Mouse (Mus musculus) embryonic facial prominence, embryonic 11.5 days (tissue): ENCODE data around the gene Bcl2a1c. TPM values are rescaled to one million over a fixed set of nuclear protein-coding genes. Genes with fewer than 3 reads are reported as not detected.
"Not testable (repeated sequence)": the region's sequence is repeated elsewhere in the genome, so short reads cannot be mapped to it uniquely, and the experiment has no call there.

Experiments used
- ATAC-seq: fragments of 200-750 bp; cut with Nextera tagmentation; replicated peaks from 2 replicates; pipeline ENCODE4 v1.8.0; 2017; ENCODE audit warnings: low read depth; ENCODE audit not compliant: insufficient number of reproducible peaks, low FRiP score, low TSS enrichment
- DNase-seq: peaks from one replicate; pipeline ENCODE4 v3.0.0-alpha.2; 2015; ENCODE audit warnings: low spot score
- H3K27ac ChIP-seq: fragments of 300-500 bp; sonication (generic); replicated peaks from 2 replicates; pipeline ENCODE4 v1.5.1; 2014; ENCODE audit warnings: mild to moderate bottlenecking, low read depth, low read length, control low read depth
- H3K27me3 ChIP-seq: fragments of 300-500 bp; sonication (generic); 2 replicates; pipeline ENCODE4 v1.6.1; 2014; ENCODE audit warnings: mild to moderate bottlenecking, low read length, moderate library complexity, mixed read lengths; ENCODE audit not compliant: control insufficient read depth, insufficient read depth
- H3K36me3 ChIP-seq: fragments of 300-500 bp; sonication (generic); replicated peaks from 2 replicates; pipeline ENCODE4 v1.6.1; 2014; ENCODE audit warnings: low read depth, mild to moderate bottlenecking, low read length, moderate library complexity, mixed read lengths; ENCODE audit not compliant: control insufficient read depth, insufficient read depth
- H3K4me1 ChIP-seq: fragments of 300-500 bp; sonication (generic); 2 replicates; pipeline ENCODE4 v1.6.1; 2014; ENCODE audit warnings: low read length, mixed read lengths; ENCODE audit not compliant: control insufficient read depth, insufficient read depth
- H3K4me2 ChIP-seq: fragments of 300-500 bp; sonication (generic); 2 replicates; pipeline ENCODE4 v1.6.1; 2014; ENCODE audit warnings: low read depth, mild to moderate bottlenecking, control low read depth, low read length, moderate library complexity
- H3K4me3 ChIP-seq: fragments of 300-500 bp; sonication (generic); 2 replicates; pipeline ENCODE4 v1.5.1; 2014; ENCODE audit warnings: low read depth, low read length, control low read depth
- H3K9ac ChIP-seq: fragments of 300-500 bp; sonication (generic); replicated peaks from 2 replicates; pipeline ENCODE4 v1.6.1; 2014; ENCODE audit warnings: mild to moderate bottlenecking, control low read depth, low read length
- H3K9me3 ChIP-seq: fragments of 300-500 bp; sonication (generic); replicated peaks from 2 replicates; pipeline ENCODE4 v1.6.1; 2016; ENCODE audit warnings: mild to moderate bottlenecking, low read length, inconsistent platforms, mixed read lengths; ENCODE audit not compliant: control insufficient read depth
- WGBS: fragments of 180-500 bp; shearing (Covaris S2); extraction: QIAGEN DNeasy Blood & Tissue Kit; methylation state at CpG from one replicate; pipeline ENCODE4 v1.1.7; 2014; 5-methylcytosine and 5-hydroxymethylcytosine counted together
- polyA plus RNA-seq: library from polyadenylated mRNA; unstranded; fragments of >200 nt; fragmentation: Nextera tagmentation; extraction: Ambion mirVana; gene quantifications from 2 replicates; pipeline ENCODE4 v1.2.1, GENCODE M21; 2014

The Bcl2a1c gene
- not detected in 2 replicates for polyA plus RNA-seq

- H3K9ac ChIP-seq, H3K36me3 ChIP-seq, H3K4me1 ChIP-seq, H3K4me3 ChIP-seq, H3K9me3 ChIP-seq, DNase-seq, H3K4me2 ChIP-seq, ATAC-seq, H3K27me3 ChIP-seq, H3K27ac ChIP-seq: not testable (repeated sequence)
- WGBS, result 80% methylated on average over 9 of the region's 9 CpGs
These were observed at the start of gene Bcl2a1c for GRCm38 (mm10) chr9:114329855-114330254. Bcl2a1c (plus strand) TSS chr9:114330135.

DNA sequence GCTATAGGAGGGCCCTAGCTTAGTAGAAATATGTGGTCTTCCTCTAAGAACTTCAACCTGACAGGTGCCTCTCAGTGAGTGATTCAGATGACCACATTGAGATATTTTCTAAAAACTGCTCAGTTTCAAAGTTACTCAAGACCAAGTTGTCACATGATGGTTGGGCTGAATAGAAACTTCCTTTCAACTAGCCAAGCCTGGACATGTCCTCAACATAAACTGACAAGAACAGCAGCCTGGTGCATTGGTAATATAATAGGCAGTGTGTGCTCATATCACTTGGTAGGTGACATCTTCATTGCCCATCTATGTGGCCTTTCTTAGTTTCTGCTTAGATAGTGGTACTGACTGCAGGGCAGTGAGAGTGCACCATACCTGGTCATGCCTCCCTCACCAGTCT, 24.0 kb upstream of the Bcl2a1c start:
- not testable (repeated sequence) for H3K4me1 ChIP-seq, H3K27ac ChIP-seq, H3K36me3 ChIP-seq, H3K27me3 ChIP-seq, H3K9me3 ChIP-seq, DNase-seq, H3K9ac ChIP-seq, ATAC-seq, H3K4me2 ChIP-seq, H3K4me3 ChIP-seq

DNA sequence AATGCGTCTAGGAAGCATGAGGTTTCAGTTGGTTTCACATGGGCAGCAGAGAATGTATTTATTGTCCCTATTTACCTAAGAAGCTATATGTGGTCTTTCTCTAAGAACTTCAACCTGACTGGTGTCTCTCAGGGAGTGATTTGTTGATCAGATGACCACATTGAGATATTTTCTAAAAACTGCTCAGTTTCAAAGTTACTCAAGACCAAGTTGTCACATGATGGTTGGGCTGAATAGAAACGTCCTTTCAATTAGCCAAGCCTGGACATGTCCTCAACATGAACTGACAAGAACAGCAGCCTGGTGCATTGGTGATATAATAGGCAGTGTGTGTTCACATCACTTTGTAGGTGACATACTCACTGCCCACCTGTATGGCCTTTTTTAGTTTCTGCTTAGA, 18.2 kb upstream of the Bcl2a1c start:
- not testable (repeated sequence) for H3K9ac ChIP-seq, H3K9me3 ChIP-seq, H3K27me3 ChIP-seq, H3K27ac ChIP-seq, H3K4me2 ChIP-seq, H3K4me3 ChIP-seq, H3K4me1 ChIP-seq, ATAC-seq, H3K36me3 ChIP-seq, DNase-seq
- WGBS, result 62% methylated on average over 2 of the region's 2 CpGs

- no peak overlapping the region for H3K27ac ChIP-seq
- no peak overlapping the region for H3K9ac ChIP-seq
- H3K4me2 ChIP-seq, result no peak overlapping the region
- H3K27me3 ChIP-seq, result no peaks in the 10 kb centered on the region
- WGBS, result 3% methylated on average over 2 of the region's 2 CpGs
- no peaks in the 10 kb centered on the region for H3K4me1 ChIP-seq
- ATAC-seq (no peak), DNase-seq (peak; percentile 73)
- no peaks in the 10 kb centered on the region for H3K9me3 ChIP-seq
- H3K4me3 ChIP-seq, result no peak overlapping the region
- no peaks in the 10 kb centered on the region for H3K36me3 ChIP-seq
These were observed 11.9 kb upstream of the Bcl2a1c start for GRCm38 (mm10) chr9:114318021-114318420.

DNA sequence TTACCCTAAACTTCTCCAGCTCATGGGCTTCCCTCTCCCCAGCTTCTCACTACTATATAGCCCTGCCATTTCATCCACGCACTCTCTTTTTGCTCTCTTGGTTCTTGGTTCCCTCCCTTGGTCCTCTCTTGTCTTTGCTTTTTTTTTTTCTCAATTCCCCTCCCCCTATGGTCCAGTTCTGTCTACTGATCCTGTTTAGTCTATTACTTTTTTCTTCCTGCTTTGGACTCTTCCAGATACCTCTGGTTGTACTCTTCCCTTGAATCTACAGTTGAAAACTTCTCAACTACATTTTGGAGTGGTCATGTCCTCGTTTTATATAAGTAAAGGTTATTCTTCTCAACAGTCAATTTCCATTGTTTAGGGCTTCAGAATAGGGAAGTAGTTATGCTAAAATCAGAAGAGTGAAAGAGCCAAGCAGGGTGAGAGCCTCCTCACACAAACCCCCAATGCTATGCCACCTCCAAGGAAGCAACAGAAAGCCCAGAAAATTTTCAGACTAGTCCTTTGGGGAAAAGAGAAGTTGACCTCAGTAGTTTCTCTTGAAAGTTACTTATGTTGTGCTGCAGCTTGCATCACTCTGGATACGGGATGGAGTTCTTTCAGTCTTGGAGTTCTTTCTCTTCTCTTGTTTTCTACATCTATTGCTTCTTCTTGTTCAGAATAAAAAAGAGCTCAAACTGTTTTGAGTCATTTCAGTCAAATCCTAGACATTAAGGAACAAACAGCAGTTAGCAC, 3.8 kb upstream of the Bcl2a1c start:
- DNase-seq, result no peak
- no peak for ATAC-seq
- Histone ChIP-seq H3K4me3 (no peak overlapping the region), H3K27ac (no peak overlapping the region), H3K27me3 (no peaks in the 10 kb centered on the region), H3K36me3 (no peaks in the 10 kb centered on the region), H3K9ac (no peak overlapping the region), H3K9me3 (no peaks in the 10 kb centered on the region), H3K4me1 (no peaks in the 10 kb centered on the region), H3K4me2 (no peak overlapping the region)
- WGBS, result 72% methylated on average over 3 of the region's 3 CpGs

DNA sequence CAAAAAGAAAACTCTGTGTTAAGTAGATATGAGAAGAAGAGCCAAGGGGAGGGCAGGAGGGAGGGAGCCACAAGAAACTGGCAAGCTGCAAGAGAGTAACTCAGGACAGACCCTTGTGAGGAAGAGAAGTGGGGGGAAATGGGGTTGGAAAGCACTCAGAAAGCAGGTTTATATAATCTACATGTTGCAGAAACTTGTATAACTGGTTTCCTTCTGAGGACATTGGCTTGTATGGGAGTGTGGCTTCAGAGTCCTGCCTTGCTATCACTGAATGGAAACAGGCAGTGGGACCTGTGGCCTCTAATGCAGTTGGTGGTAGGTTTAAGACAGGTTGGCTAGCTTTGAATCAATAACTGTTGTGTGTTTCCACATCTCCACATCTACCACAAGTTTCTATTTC, 1.6 kb upstream of the Bcl2a1c start:
- H3K4me1 ChIP-seq, H3K4me3 ChIP-seq, H3K9me3 ChIP-seq, H3K4me2 ChIP-seq, H3K27ac ChIP-seq, H3K9ac ChIP-seq, DNase-seq, H3K36me3 ChIP-seq, ATAC-seq, H3K27me3 ChIP-seq: not testable (repeated sequence)

DNA sequence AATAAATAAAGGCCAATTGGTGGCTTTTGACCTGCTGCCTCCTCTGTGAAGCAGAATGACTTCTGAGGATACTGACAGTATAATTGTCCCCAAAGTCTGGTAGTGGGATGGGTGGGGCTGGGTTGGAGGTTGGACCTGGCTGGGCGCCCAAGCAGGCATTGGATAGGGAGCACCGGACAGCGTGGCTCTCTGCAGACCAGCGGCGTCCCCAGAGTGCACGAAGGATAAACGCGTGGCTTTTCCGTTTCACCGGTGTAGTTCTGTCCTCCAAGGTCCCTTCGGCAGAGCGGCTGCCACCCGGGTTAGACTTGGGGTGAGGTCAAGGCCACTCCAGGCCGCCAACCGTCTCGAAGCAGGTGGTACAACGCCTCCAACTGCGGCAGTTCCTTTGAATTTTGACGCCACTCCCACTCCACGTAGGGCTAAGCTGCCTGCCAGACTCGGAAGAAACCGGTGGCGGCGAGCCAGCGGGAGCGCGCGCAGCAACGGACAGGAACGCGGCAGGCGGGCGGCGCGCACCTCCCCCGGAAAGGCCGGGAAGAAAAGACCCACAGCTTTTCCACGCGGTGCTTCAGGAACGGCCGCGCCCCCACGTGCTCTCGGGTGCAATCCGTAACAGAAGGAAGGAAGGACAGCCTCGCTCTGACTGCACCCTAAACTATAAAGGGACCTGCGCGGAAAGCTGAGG, 38.0 kb downstream of the Bcl2a1c start:
- H3K4me1 ChIP-seq, result no peaks in the 10 kb centered on the region
- H3K9ac ChIP-seq, result peak overlapping the region; percentile 68
- no peaks in the 10 kb centered on the region for H3K27me3 ChIP-seq
- H3K4me3 ChIP-seq, result peak overlapping the region; percentile 50
- H3K27ac ChIP-seq, result no peak overlapping the region
- 1% methylated on average over 48 of the region's 48 CpGs for WGBS
- H3K9me3 ChIP-seq, result no peaks in the 10 kb centered on the region
- DNase-seq (peak; percentile 77), ATAC-seq (peak; percentile 74)
- peak overlapping the region; percentile 84 for H3K4me2 ChIP-seq
- H3K36me3 ChIP-seq, result no peaks in the 10 kb centered on the region

DNA sequence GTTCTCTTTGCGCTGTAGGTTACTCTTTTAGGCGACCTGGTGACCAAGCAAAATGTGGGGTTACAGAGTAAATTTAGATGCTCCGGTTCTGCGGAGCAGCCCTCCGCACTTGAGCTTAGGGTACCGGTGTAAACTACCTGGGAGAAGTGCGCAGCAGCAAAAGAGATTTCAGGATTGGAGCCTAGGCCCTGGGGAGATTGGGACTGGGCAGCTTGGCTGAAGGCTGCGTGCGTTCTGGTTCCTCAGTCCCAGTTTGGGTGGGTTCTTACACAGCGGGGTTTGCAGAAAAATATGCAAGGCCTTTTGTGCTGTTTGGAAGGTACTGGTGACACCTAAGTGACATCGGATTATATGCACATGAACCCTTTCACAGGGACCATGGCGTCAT, 38.5 kb downstream of the Bcl2a1c start:
- no peak overlapping the region for H3K27ac ChIP-seq
- 15% methylated on average over 12 of the region's 12 CpGs for WGBS

More for the DNA sequence above, 38.5 kb downstream of the Bcl2a1c start:
- H3K4me2 ChIP-seq, result peak overlapping the region; percentile 84
- H3K4me1 ChIP-seq, result no peaks in the 10 kb centered on the region
- peak overlapping the region; percentile 50 for H3K4me3 ChIP-seq
- H3K9ac ChIP-seq, result peak overlapping the region; percentile 68
- no peaks in the 10 kb centered on the region for H3K9me3 ChIP-seq
- H3K27me3 ChIP-seq, result no peaks in the 10 kb centered on the region
- no peak for DNase-seq
- no peak for ATAC-seq
- H3K36me3 ChIP-seq, result no peaks in the 10 kb centered on the region
